Mouse (Mus musculus) ES-E14 (cell line): ENCODE measurements around the gene Tcp10c.
"Not testable (repeated sequence)": the region's sequence is repeated elsewhere in the genome, so short reads cannot be mapped to it uniquely, and the experiment has no call there.

Experiments used
- CHD2 ChIP-seq: IDR thresholded peaks from 2 replicates; pipeline ENCODE4 v1.6.1; 2014; ENCODE audit warnings: mild to moderate bottlenecking, low read depth, low read length, inconsistent platforms
- ZC3H11A ChIP-seq: IDR thresholded peaks from 2 replicates; pipeline ENCODE4 v1.6.1; 2012; ENCODE audit warnings: low read depth, mild to moderate bottlenecking, inconsistent platforms, low read length, borderline replicate concordance

DNA sequence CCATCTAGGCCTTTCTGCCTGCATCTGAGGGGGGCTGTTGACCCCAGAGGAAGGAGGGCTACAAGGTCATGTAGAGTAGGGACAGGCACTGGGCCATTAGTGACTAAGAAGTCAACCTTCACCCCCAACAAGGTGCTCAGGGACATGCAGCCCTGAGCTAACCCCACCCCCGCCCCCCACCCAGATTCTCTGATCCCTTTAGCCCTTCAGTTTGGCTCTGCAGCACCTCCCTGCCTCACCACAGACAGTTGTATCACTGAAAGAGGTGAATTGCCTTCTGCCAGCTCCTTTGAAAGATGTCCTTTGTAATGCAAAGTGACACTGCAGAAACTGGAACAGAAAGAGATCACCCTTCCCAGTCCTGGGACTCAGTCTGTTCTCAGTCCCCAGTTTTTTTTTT lies 16.4 kb upstream of the Tcp10c start:
- TF ChIP-seq ZC3H11A, CHD2: not testable (repeated sequence)
